Mouse (Mus musculus) ES-Bruce4 (cell line): Measurements from ENCODE around the gene Btnl9. TPM values are rescaled to one million over a fixed set of nuclear protein-coding genes. Genes with fewer than 3 reads are reported as not detected.

Experiments
- H3K27ac ChIP-seq: 2 replicates; pipeline ENCODE4 v1.5.1; 2012; ENCODE audit warnings: low read length, inconsistent platforms; ENCODE audit not compliant: insufficient read depth
- H3K27me3 ChIP-seq: 2 replicates; pipeline ENCODE4 v1.6.1; 2012; ENCODE audit warnings: mild to moderate bottlenecking, low read length, inconsistent platforms; ENCODE audit not compliant: control insufficient read depth, poor library complexity, insufficient read depth, severe bottlenecking
- H3K36me3 ChIP-seq: 2 replicates; pipeline ENCODE4 v1.6.1; 2012; ENCODE audit warnings: inconsistent platforms, mild to moderate bottlenecking, low read length, moderate library complexity; ENCODE audit not compliant: control insufficient read depth, poor library complexity, insufficient read depth, severe bottlenecking
- H3K4me1 ChIP-seq: one replicate; pipeline ENCODE4 v1.8.1; 2011; ENCODE audit warnings: low read length; ENCODE audit not compliant: control insufficient read depth, insufficient read depth
- H3K4me3 ChIP-seq: 2 replicates; pipeline ENCODE4 v1.5.1; 2011; ENCODE audit warnings: low read depth, mild to moderate bottlenecking, low read length
- H3K9ac ChIP-seq: 2 replicates; pipeline ENCODE4 v1.6.1; 2012; ENCODE audit warnings: low read depth, mild to moderate bottlenecking, inconsistent platforms; ENCODE audit not compliant: poor library complexity, severe bottlenecking
- H3K9me3 ChIP-seq: replicated peaks from 2 replicates; pipeline ENCODE4 v1.6.1; 2012; ENCODE audit warnings: mild to moderate bottlenecking, low read length, inconsistent platforms; ENCODE audit not compliant: control insufficient read depth, poor library complexity, insufficient read depth, severe bottlenecking
- CTCF ChIP-seq: IDR thresholded peaks from one replicate; pipeline ENCODE4 v1.8.1; 2011; ENCODE audit warnings: low read depth, low read length
- EP300 ChIP-seq: IDR thresholded peaks from 2 replicates; pipeline ENCODE4 v1.6.1; 2011; ENCODE audit warnings: low read depth, low read length; ENCODE audit not compliant: insufficient read depth
- POLR2A ChIP-seq: IDR thresholded peaks from one replicate; pipeline ENCODE4 v1.8.1; 2011; ENCODE audit warnings: low read length; ENCODE audit not compliant: insufficient read depth
- polyA plus RNA-seq: library from polyadenylated mRNA; stranded (reverse); fragments of >200 nt; gene quantifications from 2 replicates; pipeline ENCODE4 v1.2.4, GENCODE M21; 2011; ENCODE audit warnings: low read depth; ENCODE audit not compliant: missing spikeins, insufficient read depth, insufficient read length

The Btnl9 gene
- polyA plus RNA-seq, 1 experiment: not detected

- Histone ChIP-seq H3K4me3 (no peak overlapping the region), H3K9ac (no peak overlapping the region), H3K9me3 (no peaks in the 10 kb centered on the region; the same call in 1 of the 2 replicates), H3K4me1 (no peaks in the 10 kb centered on the region), H3K36me3 (no peaks in the 10 kb centered on the region), H3K27ac (no peak overlapping the region; the same call in 1 of the 2 replicates), H3K27me3 (no peaks in the 10 kb centered on the region)
- TF ChIP-seq CTCF: no peak
- no peak for TF ChIP-seq EP300
- TF ChIP-seq POLR2A: no peak
Observed at GRCm38 (mm10) chr11:49124169-49124568, 62.8 kb downstream of the Btnl9 start.

- H3K27ac ChIP-seq: no peak overlapping the region
- no peak overlapping the region for H3K4me3 ChIP-seq
- no peaks in the 10 kb centered on the region for H3K36me3 ChIP-seq
- no peaks in the 10 kb centered on the region; the same call in 1 of the 2 replicates for H3K9me3 ChIP-seq
- TF ChIP-seq CTCF (no peak), EP300 (no peak), POLR2A (no peak)
- H3K9ac ChIP-seq: no peak overlapping the region
- no peaks in the 10 kb centered on the region for H3K27me3 ChIP-seq
- H3K4me1 ChIP-seq: no peaks in the 10 kb centered on the region
Observed at GRCm38 (mm10) chr11:49119635-49120034, 67.3 kb downstream of the Btnl9 start.

Other genes with a start within 250 kb of the Btnl9 start
- gene Psme2b, start 241.0 kb downstream of the Btnl9 start, polyA plus RNA-seq: 4.0 and 5.7 TPM in 2 replicates
- gene Olfr56, start 208.3 kb downstream of the Btnl9 start, polyA plus RNA-seq: not detected in 2 replicates
- not detected in 2 replicates for gene 9930111J21Rik1, start 207.8 kb downstream of the Btnl9 start, polyA plus RNA-seq
- not detected in 2 replicates for gene Gm12185, start 194.9 kb downstream of the Btnl9 start, polyA plus RNA-seq
- 1.6 and 1.9 TPM in 2 replicates for gene Tgtp1, start 193.0 kb downstream of the Btnl9 start, polyA plus RNA-seq
- gene 9930111J21Rik2, start 135.9 kb downstream of the Btnl9 start, polyA plus RNA-seq: 0.21 and 0.31 TPM in 2 replicates
- not detected in 2 replicates for gene Tgtp2, start 123.0 kb downstream of the Btnl9 start, polyA plus RNA-seq
- not detected in 2 replicates for gene Ifi47, start 110.6 kb downstream of the Btnl9 start, polyA plus RNA-seq
- gene Olfr1396, start 72.3 kb downstream of the Btnl9 start, polyA plus RNA-seq: not detected in 2 replicates
- not detected in 2 replicates for gene Olfr1395, start 44.9 kb downstream of the Btnl9 start, polyA plus RNA-seq
- not detected in 2 replicates for gene Olfr1394, start 32.8 kb downstream of the Btnl9 start, polyA plus RNA-seq
- 29.3 and 33.6 TPM in 2 replicates for gene Zfp62, start 16.1 kb upstream of the Btnl9 start, polyA plus RNA-seq
- 16.5 and 21.1 TPM in 2 replicates for gene Mgat1, start 57.0 kb upstream of the Btnl9 start, polyA plus RNA-seq
- gene Olfr1393, start 91.1 kb upstream of the Btnl9 start, polyA plus RNA-seq: not detected in 2 replicates
- not detected in 2 replicates for gene Olfr1392, start 98.1 kb upstream of the Btnl9 start, polyA plus RNA-seq
- gene Olfr10, start 117.6 kb upstream of the Btnl9 start, polyA plus RNA-seq: not detected in 2 replicates
- gene Olfr1391, start 135.6 kb upstream of the Btnl9 start, polyA plus RNA-seq: not detected in 2 replicates
- not detected in 2 replicates for gene Olfr1390, start 148.0 kb upstream of the Btnl9 start, polyA plus RNA-seq
- gene Olfr1389, start 235.9 kb upstream of the Btnl9 start, polyA plus RNA-seq: not detected in 2 replicates
- 2.6 and 4.3 TPM in 2 replicates for gene Olfr1388, start 249.5 kb upstream of the Btnl9 start, polyA plus RNA-seq